Mouse (Mus musculus): ENCODE results near the gene Nfyb. TPM values are rescaled to one million over a fixed set of nuclear protein-coding genes. Genes with fewer than 3 reads are reported as not detected.

Nfyb gene
- polyA plus RNA-seq, 1 experiment, result 21.4 TPM

DNA sequence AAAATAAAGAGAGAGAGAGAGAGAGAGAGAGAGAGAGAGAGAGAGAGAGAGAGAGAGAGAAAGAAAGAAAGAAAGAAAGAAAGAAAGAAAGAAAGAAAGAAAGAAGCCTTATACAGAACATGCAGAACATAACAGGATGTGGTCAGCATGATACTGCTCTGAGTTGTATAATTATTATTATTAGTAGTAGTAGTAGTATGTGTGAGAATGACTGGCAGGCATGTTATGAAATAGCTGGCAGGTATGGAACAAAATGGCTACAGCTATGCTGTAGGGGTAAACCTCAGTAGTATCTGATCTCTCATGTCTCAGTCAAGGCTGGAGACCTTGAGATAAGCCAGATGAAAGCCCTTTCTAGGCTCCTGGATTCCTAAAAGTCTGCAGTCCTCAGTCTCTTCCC, 25.2 kb upstream of the Nfyb start:
- TF ChIP-seq POLR2A (IDR thresholded peaks at IDR 0.05; ENCODE audit: control insufficient read depth, extremely low read depth, insufficient read depth, low read length, poor library complexity), result no peak
- TF ChIP-seq CTCF (IDR thresholded peaks at IDR 0.05; ENCODE audit: borderline replicate concordance, control insufficient read depth, extremely low read depth, insufficient read depth, low read length, poor library complexity), result no peak
- Histone ChIP-seq H3K27ac (ENCODE audit: control insufficient read depth, insufficient read depth, low read length) (no peak overlapping the region), H3K27me3 (ENCODE audit: control insufficient read depth, insufficient read depth, low read length) (no peaks in the 10 kb centered on the region), H3K4me1 (replicated peaks; ENCODE audit: control insufficient read depth, insufficient read depth, low read length) (no peaks in the 10 kb centered on the region), H3K4me3 (ENCODE audit: control insufficient read depth, insufficient read depth, low read length) (no peak overlapping the region), H3K36me3 (ENCODE audit: control insufficient read depth, insufficient read depth, low read length) (no peaks in the 10 kb centered on the region)
- no peak for DNase-seq

DNA sequence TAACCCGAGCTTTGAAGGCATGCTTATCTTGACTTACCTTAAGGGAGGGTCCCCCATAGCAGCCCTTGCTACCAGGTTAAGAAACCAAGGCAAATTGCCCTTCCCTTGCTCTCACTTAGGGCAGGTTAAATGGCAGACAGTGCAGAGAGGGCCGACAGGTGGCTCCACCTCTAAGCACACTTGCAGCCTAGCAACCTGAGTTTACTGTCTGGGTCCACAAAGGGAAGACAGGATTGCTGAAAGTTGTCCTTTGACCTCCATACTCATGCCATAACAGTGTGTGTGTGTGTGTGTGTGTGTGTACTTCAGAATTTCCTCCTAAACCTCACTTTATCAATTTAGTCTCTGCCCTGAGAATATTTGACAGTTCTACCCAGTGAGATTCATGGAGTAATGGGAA, 18.5 kb upstream of the Nfyb start:
- Histone ChIP-seq H3K27me3 (ENCODE audit: control insufficient read depth, insufficient read depth, low read length) (no peaks in the 10 kb centered on the region), H3K4me1 (replicated peaks; ENCODE audit: control insufficient read depth, insufficient read depth, low read length) (peaks cover 11% of the 10 kb centered on the region), H3K4me3 (ENCODE audit: control insufficient read depth, insufficient read depth, low read length) (no peak overlapping the region), H3K36me3 (ENCODE audit: control insufficient read depth, insufficient read depth, low read length) (no peaks in the 10 kb centered on the region), H3K27ac (ENCODE audit: control insufficient read depth, insufficient read depth, low read length) (no peak overlapping the region)
- TF ChIP-seq CTCF (IDR thresholded peaks at IDR 0.05; ENCODE audit: borderline replicate concordance, control insufficient read depth, extremely low read depth, insufficient read depth, low read length, poor library complexity), result no peak
- TF ChIP-seq POLR2A (IDR thresholded peaks at IDR 0.05; ENCODE audit: control insufficient read depth, extremely low read depth, insufficient read depth, low read length, poor library complexity), result no peak
- DNase-seq, result no peak
- 67% methylated on average over 2 of the region's 2 CpGs for WGBS

DNA sequence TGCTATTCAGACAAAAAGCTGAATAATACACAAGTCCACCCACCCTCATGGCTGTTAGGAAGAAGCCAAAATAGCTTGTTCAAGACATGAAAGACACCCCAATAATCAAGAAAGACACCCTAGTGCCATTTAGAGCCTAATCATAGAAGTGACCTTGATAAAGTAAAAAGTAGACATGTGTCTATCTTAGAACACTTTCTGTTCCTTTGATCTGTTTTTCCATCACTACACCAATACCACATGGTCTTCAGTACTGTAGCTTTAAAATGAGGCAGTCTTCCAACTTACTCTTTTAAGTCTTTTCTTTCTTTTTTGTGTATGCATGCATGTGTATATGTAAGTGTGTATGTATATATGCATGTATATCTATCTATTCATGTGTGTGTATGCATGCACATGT, 16.9 kb upstream of the Nfyb start:
- Histone ChIP-seq H3K27me3 (ENCODE audit: control insufficient read depth, insufficient read depth, low read length) (no peaks in the 10 kb centered on the region), H3K36me3 (ENCODE audit: control insufficient read depth, insufficient read depth, low read length) (no peaks in the 10 kb centered on the region), H3K4me1 (replicated peaks; ENCODE audit: control insufficient read depth, insufficient read depth, low read length) (peaks cover 11% of the 10 kb centered on the region), H3K4me3 (ENCODE audit: control insufficient read depth, insufficient read depth, low read length) (no peak overlapping the region), H3K27ac (ENCODE audit: control insufficient read depth, insufficient read depth, low read length) (no peak overlapping the region)
- no peak for TF ChIP-seq CTCF (IDR thresholded peaks at IDR 0.05; ENCODE audit: borderline replicate concordance, control insufficient read depth, extremely low read depth, insufficient read depth, low read length, poor library complexity)
- no peak for DNase-seq

- no peak for TF ChIP-seq CTCF (IDR thresholded peaks at IDR 0.05; ENCODE audit: borderline replicate concordance, control insufficient read depth, extremely low read depth, insufficient read depth, low read length, poor library complexity)
- no peak for TF ChIP-seq POLR2A (IDR thresholded peaks at IDR 0.05; ENCODE audit: control insufficient read depth, extremely low read depth, insufficient read depth, low read length, poor library complexity)
- WGBS, result 76% methylated on average over 3 of the region's 3 CpGs
Measured at GRCm38 (mm10) chr10:82780322-82780721, 16.4 kb upstream of the Nfyb start.

GRCm38 (mm10) chr10:82779831-82780230, 15.9 kb upstream of the Nfyb start:
- WGBS, result 95% methylated on average over 14 of the region's 14 CpGs
- Histone ChIP-seq H3K36me3 (ENCODE audit: control insufficient read depth, insufficient read depth, low read length) (no peaks in the 10 kb centered on the region), H3K27me3 (ENCODE audit: control insufficient read depth, insufficient read depth, low read length) (no peaks in the 10 kb centered on the region), H3K4me3 (ENCODE audit: control insufficient read depth, insufficient read depth, low read length) (no peak overlapping the region), H3K4me1 (replicated peaks; ENCODE audit: control insufficient read depth, insufficient read depth, low read length) (peaks cover 11% of the 10 kb centered on the region), H3K27ac (ENCODE audit: control insufficient read depth, insufficient read depth, low read length) (no peak overlapping the region)
- TF ChIP-seq POLR2A (IDR thresholded peaks at IDR 0.05; ENCODE audit: control insufficient read depth, extremely low read depth, insufficient read depth, low read length, poor library complexity) (no peak), CTCF (IDR thresholded peaks at IDR 0.05; ENCODE audit: borderline replicate concordance, control insufficient read depth, extremely low read depth, insufficient read depth, low read length, poor library complexity) (no peak)
- DNase-seq, result no peak

More at GRCm38 (mm10) chr10:82780322-82780721, 16.4 kb upstream of the Nfyb start:
- no peak for DNase-seq
- Histone ChIP-seq H3K4me1 (replicated peaks; ENCODE audit: control insufficient read depth, insufficient read depth, low read length) (peaks cover 11% of the 10 kb centered on the region), H3K27me3 (ENCODE audit: control insufficient read depth, insufficient read depth, low read length) (no peaks in the 10 kb centered on the region), H3K27ac (ENCODE audit: control insufficient read depth, insufficient read depth, low read length) (no peak overlapping the region), H3K4me3 (ENCODE audit: control insufficient read depth, insufficient read depth, low read length) (no peak overlapping the region), H3K36me3 (ENCODE audit: control insufficient read depth, insufficient read depth, low read length) (no peaks in the 10 kb centered on the region)

DNA sequence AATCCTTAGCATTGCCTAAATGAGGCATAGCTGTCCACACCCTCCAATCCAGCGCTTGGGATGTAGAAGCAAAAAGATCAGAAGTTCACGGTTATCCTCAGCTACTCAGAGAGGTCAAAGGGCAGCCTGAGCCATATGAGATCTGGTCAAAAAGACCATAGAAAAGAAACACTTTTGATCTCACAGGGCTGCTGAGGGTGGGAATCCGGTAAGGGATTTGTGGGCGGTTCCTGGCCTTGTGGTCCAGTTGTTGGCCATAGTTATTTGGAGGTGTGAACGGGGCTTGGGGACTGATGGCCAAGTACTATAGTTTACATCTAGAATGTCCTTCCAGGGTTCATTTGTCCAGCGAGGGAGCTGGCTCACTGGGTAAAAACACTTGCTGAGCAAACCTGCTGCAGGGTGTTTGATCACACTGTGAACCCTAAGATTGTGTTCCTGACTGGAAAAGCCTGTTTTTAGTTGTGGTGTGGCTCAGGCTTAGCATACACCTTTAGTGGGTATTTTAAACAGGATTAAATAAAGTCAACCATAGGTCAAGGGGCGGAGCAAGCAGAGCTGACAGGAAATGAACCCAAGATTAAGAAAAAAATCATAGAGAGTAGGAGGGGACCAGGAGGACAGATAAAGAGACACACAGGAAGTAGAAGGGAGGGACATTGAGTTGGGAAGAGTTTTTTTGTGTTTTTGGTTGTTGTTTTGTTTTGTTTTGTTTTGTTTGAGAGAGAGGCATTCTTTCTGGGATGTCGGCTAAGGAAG, 15.0 kb upstream of the Nfyb start:
- WGBS, result 92% methylated on average over 8 of the region's 8 CpGs
- H3K27me3 ChIP-seq (ENCODE audit: control insufficient read depth, insufficient read depth, low read length), result no peaks in the 10 kb centered on the region
- TF ChIP-seq POLR2A (IDR thresholded peaks at IDR 0.05; ENCODE audit: control insufficient read depth, extremely low read depth, insufficient read depth, low read length, poor library complexity) (no peak), CTCF (IDR thresholded peaks at IDR 0.05; ENCODE audit: borderline replicate concordance, control insufficient read depth, extremely low read depth, insufficient read depth, low read length, poor library complexity) (no peak)
- H3K36me3 ChIP-seq (ENCODE audit: control insufficient read depth, insufficient read depth, low read length), result no peaks in the 10 kb centered on the region
- no peak for DNase-seq
- H3K4me1 ChIP-seq (replicated peaks; ENCODE audit: control insufficient read depth, insufficient read depth, low read length), result peaks cover 11% of the 10 kb centered on the region
- H3K27ac ChIP-seq (ENCODE audit: control insufficient read depth, insufficient read depth, low read length), result no peak overlapping the region
- no peak overlapping the region for H3K4me3 ChIP-seq (ENCODE audit: control insufficient read depth, insufficient read depth, low read length)

DNA sequence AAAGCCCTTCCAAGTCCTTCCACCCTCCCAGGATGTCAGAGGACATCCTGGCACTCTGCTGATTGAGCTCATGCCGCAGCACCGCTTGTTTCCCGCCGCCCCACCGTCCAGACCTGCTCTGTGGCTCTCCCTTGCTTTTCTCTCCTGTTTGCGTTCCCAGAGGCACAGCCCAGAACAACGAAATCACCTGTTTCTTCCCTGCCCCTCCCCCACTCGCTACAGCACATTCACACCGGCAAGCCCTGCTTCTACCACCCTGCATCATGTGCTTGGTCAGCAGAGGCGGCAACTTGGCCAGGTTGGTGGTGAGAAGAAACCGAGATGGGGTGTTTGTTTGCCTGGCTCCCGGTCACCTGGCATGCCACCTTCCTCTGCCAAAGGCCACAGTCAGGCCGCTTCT, 13.9 kb upstream of the Nfyb start:
- Histone ChIP-seq H3K27ac (ENCODE audit: control insufficient read depth, insufficient read depth, low read length) (no peak overlapping the region), H3K27me3 (ENCODE audit: control insufficient read depth, insufficient read depth, low read length) (no peaks in the 10 kb centered on the region), H3K36me3 (ENCODE audit: control insufficient read depth, insufficient read depth, low read length) (no peaks in the 10 kb centered on the region), H3K4me1 (replicated peaks; ENCODE audit: control insufficient read depth, insufficient read depth, low read length) (peaks cover 11% of the 10 kb centered on the region), H3K4me3 (ENCODE audit: control insufficient read depth, insufficient read depth, low read length) (no peak overlapping the region)
- WGBS, result 32% methylated on average over 13 of the region's 13 CpGs
- peak; percentile 36 for DNase-seq
- TF ChIP-seq CTCF (IDR thresholded peaks at IDR 0.05; ENCODE audit: borderline replicate concordance, control insufficient read depth, extremely low read depth, insufficient read depth, low read length, poor library complexity) (no peak), POLR2A (IDR thresholded peaks at IDR 0.05; ENCODE audit: control insufficient read depth, extremely low read depth, insufficient read depth, low read length, poor library complexity) (no peak)
